Mouse (Mus musculus) liver, embryonic 11.5 days (tissue): ENCODE measurements around the gene H2afx. TPM values are rescaled to one million over a fixed set of nuclear protein-coding genes. Genes with fewer than 3 reads are reported as not detected.
"Not testable (repeated sequence)": the region's sequence is repeated elsewhere in the genome, so short reads cannot be mapped to it uniquely, and the experiment has no call there.

ENCODE experiments used
- ATAC-seq: fragments of 200-750 bp; cut with Nextera tagmentation; replicated peaks from 2 replicates; pipeline ENCODE4 v1.8.0; 2017; ENCODE audit warnings: moderate number of reproducible peaks, mild to moderate bottlenecking, moderate TSS enrichment, moderate library complexity; ENCODE audit not compliant: low FRiP score
- DNase-seq: peaks from one replicate; pipeline ENCODE4 v3.0.0-alpha.2; 2017; ENCODE audit warnings: low spot score
- H3K27ac ChIP-seq: fragments of 300-500 bp; sonication (generic); 2 replicates; pipeline ENCODE4 v1.5.1; 2014; ENCODE audit warnings: mild to moderate bottlenecking, low read depth, low read length, control low read depth
- H3K27me3 ChIP-seq: fragments of 300-500 bp; sonication (generic); replicated peaks from 2 replicates; pipeline ENCODE4 v1.6.1; 2014; ENCODE audit warnings: low read length, mixed read lengths; ENCODE audit not compliant: control insufficient read depth, insufficient read depth
- H3K36me3 ChIP-seq: fragments of 300-500 bp; sonication (generic); 2 replicates; pipeline ENCODE4 v1.6.1; 2014; ENCODE audit warnings: mild to moderate bottlenecking, low read length, moderate library complexity, mixed read lengths; ENCODE audit not compliant: control insufficient read depth, insufficient read depth
- H3K4me1 ChIP-seq: fragments of 300-500 bp; sonication (generic); replicated peaks from 2 replicates; pipeline ENCODE4 v1.6.1; 2014; ENCODE audit warnings: low read length, mixed read lengths; ENCODE audit not compliant: control insufficient read depth, insufficient read depth
- H3K4me2 ChIP-seq: fragments of 300-500 bp; sonication (generic); 2 replicates; pipeline ENCODE4 v1.6.1; 2014; ENCODE audit warnings: mild to moderate bottlenecking, control low read depth, moderate library complexity
- H3K4me3 ChIP-seq: fragments of 300-500 bp; sonication (generic); 2 replicates; pipeline ENCODE4 v1.5.1; 2014; ENCODE audit warnings: low read depth, low read length, control low read depth
- H3K9ac ChIP-seq: fragments of 300-500 bp; sonication (generic); 2 replicates; pipeline ENCODE4 v1.6.1; 2014; ENCODE audit warnings: low read depth, low read length, control low read depth
- H3K9me3 ChIP-seq: fragments of 300-500 bp; sonication (generic); 2 replicates; pipeline ENCODE4 v1.6.1; 2016; ENCODE audit warnings: low read length, inconsistent platforms, mixed read lengths; ENCODE audit not compliant: control insufficient read depth
- WGBS: fragments of 180-500 bp; shearing (Covaris S2); extraction: QIAGEN DNeasy Blood & Tissue Kit; methylation state at CpG from one replicate; pipeline ENCODE4 v1.1.7; 2014; 5-methylcytosine and 5-hydroxymethylcytosine counted together
- polyA plus RNA-seq: library from polyadenylated mRNA; unstranded; fragments of >200 nt; fragmentation: Nextera tagmentation; extraction: Ambion mirVana; gene quantifications from 2 replicates; pipeline ENCODE4 v1.2.1, GENCODE M21; 2014

Gene H2afx
- polyA plus RNA-seq, 1 experiment from 2014 or later: 250 TPM

GRCm38 (mm10) chr9:44332918-44333638 lies 1.4 kb upstream of the H2afx start:
- no peak for ATAC-seq
- peak overlapping the region; percentile 49 for H3K4me2 ChIP-seq
- H3K9ac ChIP-seq: peak overlapping the region; percentile 46
- H3K4me1 ChIP-seq: peaks cover 8% of the 10 kb centered on the region; the same call in 1 of the 2 replicates
- 92% methylated on average over 13 of the region's 13 CpGs for WGBS
- no peaks in the 10 kb centered on the region for H3K27me3 ChIP-seq
- no peak overlapping the region; the same call in 1 of the 2 replicates for H3K4me3 ChIP-seq
- peak overlapping the region; percentile 84; the same call in 1 of the 2 replicates for H3K27ac ChIP-seq
- H3K9me3 ChIP-seq: no peaks in the 10 kb centered on the region
- peaks cover 55% of the 10 kb centered on the region for H3K36me3 ChIP-seq
- no peak for DNase-seq

DNA sequence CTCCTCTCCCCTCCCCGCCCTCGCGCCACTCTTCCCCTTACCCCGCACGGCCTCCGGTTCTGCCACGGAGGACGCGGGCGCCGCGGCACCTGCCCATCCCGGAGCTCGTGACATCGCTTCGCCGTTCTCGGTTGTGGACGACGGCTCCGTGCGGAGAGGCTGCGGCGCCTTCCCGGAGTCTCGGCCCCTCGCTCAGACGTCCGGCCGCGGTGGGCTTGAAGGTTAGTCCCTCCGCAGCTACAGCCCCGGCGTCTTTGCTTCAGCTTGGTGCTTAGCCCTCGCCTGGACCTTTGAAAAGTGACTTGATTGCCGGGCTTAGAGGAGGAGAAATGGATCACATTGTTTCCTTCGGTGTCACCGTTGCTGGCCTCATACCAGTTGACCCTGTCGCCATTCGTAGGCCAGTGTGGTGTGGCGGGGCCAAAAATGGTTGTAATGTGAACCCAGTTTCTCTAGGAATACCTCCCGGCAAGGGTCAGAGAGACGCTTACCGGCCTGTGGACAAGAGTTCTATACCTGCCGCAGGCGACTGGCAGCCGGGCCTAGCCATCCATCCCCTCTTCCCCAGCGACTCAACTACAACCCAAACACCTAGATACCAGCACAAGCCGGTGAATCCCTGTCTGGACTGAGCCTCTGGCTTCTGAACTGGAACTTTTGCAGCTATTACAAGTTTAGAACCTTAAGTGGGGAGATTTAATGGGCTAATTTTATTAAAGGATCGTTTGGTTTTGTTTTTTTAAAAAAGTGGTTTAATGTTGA lies 1.0 kb downstream of the H2afx start:
- Histone ChIP-seq H3K36me3 (peaks cover 58% of the 10 kb centered on the region), H3K9ac (peak overlapping the region; percentile 99), H3K9me3 (no peaks in the 10 kb centered on the region), H3K27ac (peak overlapping the region; percentile 100), H3K27me3 (no peaks in the 10 kb centered on the region), H3K4me3 (peak overlapping the region; percentile 96), H3K4me2 (peak overlapping the region; percentile 91), H3K4me1 (peaks cover 11% of the 10 kb centered on the region; the same call in 1 of the 2 replicates)
- DNase-seq (peak; percentile 72), ATAC-seq (peak; percentile 6)
- under 1% methylated on average over 50 of the region's 50 CpGs for WGBS

GRCm38 (mm10) chr9:44336093-44336406 lies 1.6 kb downstream of the H2afx start:
- H3K4me2 ChIP-seq: peak overlapping the region; percentile 91
- H3K4me3 ChIP-seq: peak overlapping the region; percentile 96
- H3K27ac ChIP-seq: peak overlapping the region; percentile 100
- peak overlapping the region; percentile 99 for H3K9ac ChIP-seq
- DNase-seq: no peak
- peaks cover 11% of the 10 kb centered on the region; the same call in 1 of the 2 replicates for H3K4me1 ChIP-seq
- no peaks in the 10 kb centered on the region for H3K9me3 ChIP-seq
- 4% methylated on average over 5 of the region's 5 CpGs for WGBS
- no peak for ATAC-seq
- peaks cover 56% of the 10 kb centered on the region for H3K36me3 ChIP-seq
- H3K27me3 ChIP-seq: no peaks in the 10 kb centered on the region

DNA sequence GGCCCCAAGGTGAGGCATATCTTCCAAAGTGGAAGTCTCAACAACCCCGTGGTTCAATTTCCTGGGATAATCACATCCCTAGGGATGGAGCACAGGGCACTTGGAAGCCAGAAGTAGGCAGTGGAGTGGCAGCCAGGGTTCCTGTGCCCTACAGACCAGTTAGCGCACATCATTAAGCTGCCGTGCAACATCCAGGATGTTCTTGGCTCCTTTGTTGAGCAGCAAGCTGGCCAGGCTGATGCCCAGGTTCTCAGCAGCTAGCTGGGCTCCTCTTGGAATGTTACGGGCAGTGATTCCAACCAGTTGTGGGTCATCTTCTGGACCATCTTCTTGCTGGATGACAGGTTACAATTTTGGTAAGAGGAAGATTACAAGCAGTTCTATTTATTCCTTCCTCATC lies 2.0 kb downstream of the H2afx start:
- Histone ChIP-seq H3K4me2 (peak overlapping the region; percentile 91), H3K27ac (peak overlapping the region; percentile 33; the same call in 1 of the 2 replicates), H3K9ac (peak overlapping the region; percentile 51), H3K4me3 (peak overlapping the region; percentile 96), H3K4me1 (peaks cover 11% of the 10 kb centered on the region; the same call in 1 of the 2 replicates), H3K36me3 (peaks cover 51% of the 10 kb centered on the region)
- ATAC-seq, H3K27me3 ChIP-seq, DNase-seq, H3K9me3 ChIP-seq: not testable (repeated sequence)
- WGBS: 39% methylated on average over 4 of the region's 4 CpGs

DNA sequence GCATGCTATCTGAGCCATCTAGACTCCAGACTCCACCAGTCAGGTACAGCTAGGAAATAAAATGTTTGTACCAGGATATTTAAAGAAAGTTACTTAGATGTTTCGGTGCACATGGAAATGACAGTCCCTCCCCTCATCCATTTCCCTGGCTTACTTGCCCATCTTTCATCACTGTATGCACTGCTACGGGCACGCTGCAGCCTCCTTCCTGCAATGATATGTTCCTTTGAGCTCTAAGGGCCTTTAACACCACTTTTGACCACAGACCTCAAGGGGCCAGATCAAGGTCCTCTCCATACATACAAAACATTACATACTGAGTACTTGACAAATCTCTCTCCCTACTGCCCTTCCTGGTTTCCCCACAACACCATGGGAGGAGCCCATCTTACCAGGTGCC lies 2.5 kb downstream of the H2afx start:
- whole genome bisulfite sequencing: 63% methylated on average over 3 of the region's 3 CpGs
- H3K4me2 ChIP-seq: peak overlapping the region; percentile 91
- no peaks in the 10 kb centered on the region for H3K27me3 ChIP-seq
- H3K9me3 ChIP-seq: no peaks in the 10 kb centered on the region
- H3K36me3 ChIP-seq: peaks cover 50% of the 10 kb centered on the region
- peak overlapping the region; percentile 96 for H3K4me3 ChIP-seq
- peak overlapping the region; percentile 33 for H3K27ac ChIP-seq
- peak overlapping the region; percentile 51 for H3K9ac ChIP-seq
- DNase-seq (no peak), ATAC-seq (no peak)
- H3K4me1 ChIP-seq: peaks cover 11% of the 10 kb centered on the region; the same call in 1 of the 2 replicates

- ATAC-seq: no peak
- Histone ChIP-seq H3K4me3 (peak overlapping the region; percentile 96), H3K27ac (peak overlapping the region; percentile 33), H3K9me3 (no peaks in the 10 kb centered on the region), H3K36me3 (peaks cover 47% of the 10 kb centered on the region), H3K4me2 (peak overlapping the region; percentile 91), H3K9ac (peak overlapping the region; percentile 51), H3K4me1 (peaks cover 13% of the 10 kb centered on the region), H3K27me3 (no peaks in the 10 kb centered on the region)
- WGBS: 70% methylated on average over 9 of the region's 9 CpGs
- no peak for DNase-seq
Measured at GRCm38 (mm10) chr9:44337436-44338169, 3.1 kb downstream of the H2afx start.

- H3K9ac ChIP-seq: no peak overlapping the region; the same call in 1 of the 2 replicates
- H3K27ac ChIP-seq: 0 out of 2 replicates have a peak overlapping the region, but pooled peaks have one; percentile 21
- WGBS: 87% methylated on average over 5 of the region's 5 CpGs
- no peaks in the 10 kb centered on the region for H3K27me3 ChIP-seq
- H3K4me3 ChIP-seq: peak overlapping the region; percentile 96
- peaks cover 20% of the 10 kb centered on the region for H3K4me1 ChIP-seq
- DNase-seq: no peak
- H3K4me2 ChIP-seq: peak overlapping the region; percentile 91
- ATAC-seq: no peak
- peaks cover 39% of the 10 kb centered on the region for H3K36me3 ChIP-seq
- H3K9me3 ChIP-seq: no peaks in the 10 kb centered on the region
Measured at GRCm38 (mm10) chr9:44338574-44338973, 4.1 kb downstream of the H2afx start.

GRCm38 (mm10) chr9:44341487-44341886 lies 7.0 kb downstream of the H2afx start:
- no peak for DNase-seq
- Histone ChIP-seq H3K27me3 (no peaks in the 10 kb centered on the region), H3K4me3 (peak overlapping the region; percentile 96), H3K36me3 (peaks cover 36% of the 10 kb centered on the region), H3K4me1 (peaks cover 23% of the 10 kb centered on the region), H3K4me2 (peak overlapping the region; percentile 91), H3K9ac (peak overlapping the region; percentile 89), H3K9me3 (no peaks in the 10 kb centered on the region), H3K27ac (peak overlapping the region; percentile 100)
- 71% methylated on average over 5 of the region's 5 CpGs for WGBS
- ATAC-seq: no peak
